Mouse (Mus musculus): ENCODE results near the gene 1110051M20Rik.

- TF ChIP-seq CTCF (IDR thresholded peaks at IDR 0.05), result no peak
- no peak for TF ChIP-seq EP300 (IDR thresholded peaks at IDR 0.05)
Measured at GRCm38 (mm10) chr2:91287563-91287962, 156.9 kb downstream of the 1110051M20Rik start.

All from lung, postnatal 0 days (tissue).